Mouse (Mus musculus): ENCODE data around the gene Gnai2. TPM values are rescaled to one million over a fixed set of nuclear protein-coding genes. Genes with fewer than 3 reads are reported as not detected.

The Gnai2 gene
- polyA plus RNA-seq, 1 experiment from 2014 or later = 423 TPM

- Histone ChIP-seq H3K27me3 (replicated peaks; ENCODE audit: control insufficient read depth, insufficient read depth, low read length) (0 out of 2 replicates have a peak, but pooled peaks cover 2% of the 10 kb centered on the region), H3K4me3 (ENCODE audit: low read depth, low read length) (no peak overlapping the region), H3K4me2 (ENCODE audit: low read length) (no peak overlapping the region), H3K4me1 (ENCODE audit: control insufficient read depth, insufficient read depth, low read length) (peaks cover 20% of the 10 kb centered on the region), H3K9me3 (replicated peaks; ENCODE audit: control insufficient read depth, low read length) (no peaks in the 10 kb centered on the region), H3K36me3 (ENCODE audit: control insufficient read depth, insufficient read depth, low read length) (no peaks in the 10 kb centered on the region), H3K9ac (ENCODE audit: low read length) (no peak overlapping the region), H3K27ac (ENCODE audit: low read depth, low read length) (no peak overlapping the region)
- WGBS = 43% methylated on average over 8 of the region's 8 CpGs
- DNase-seq (ENCODE audit: low spot score) = no peak
- no peak for ATAC-seq
Observed at GRCm38 (mm10) chr9:107640257-107640772, 5.1 kb upstream of the Gnai2 start.

GRCm38 (mm10) chr9:107637070-107637469 lies 1.9 kb upstream of the Gnai2 start:
- H3K27ac ChIP-seq (ENCODE audit: low read depth, low read length) = peak overlapping the region; percentile 68
- ATAC-seq (peak; percentile 32), DNase-seq (ENCODE audit: low spot score) (peak; percentile 84)
- peak overlapping the region; percentile 26; the same call in 1 of the 2 replicates for H3K4me2 ChIP-seq (ENCODE audit: low read length)
- peaks cover 23% of the 10 kb centered on the region for H3K4me1 ChIP-seq (ENCODE audit: control insufficient read depth, insufficient read depth, low read length)
- no peak overlapping the region for H3K4me3 ChIP-seq (ENCODE audit: low read depth, low read length)
- H3K27me3 ChIP-seq (replicated peaks; ENCODE audit: control insufficient read depth, insufficient read depth, low read length) = no peaks in the 10 kb centered on the region
- H3K9ac ChIP-seq (ENCODE audit: low read length) = no peak overlapping the region
- under 1% methylated on average over 7 of the region's 7 CpGs for WGBS
- H3K36me3 ChIP-seq (ENCODE audit: control insufficient read depth, insufficient read depth, low read length) = no peaks in the 10 kb centered on the region
- H3K9me3 ChIP-seq (replicated peaks; ENCODE audit: control insufficient read depth, low read length) = no peaks in the 10 kb centered on the region

DNA sequence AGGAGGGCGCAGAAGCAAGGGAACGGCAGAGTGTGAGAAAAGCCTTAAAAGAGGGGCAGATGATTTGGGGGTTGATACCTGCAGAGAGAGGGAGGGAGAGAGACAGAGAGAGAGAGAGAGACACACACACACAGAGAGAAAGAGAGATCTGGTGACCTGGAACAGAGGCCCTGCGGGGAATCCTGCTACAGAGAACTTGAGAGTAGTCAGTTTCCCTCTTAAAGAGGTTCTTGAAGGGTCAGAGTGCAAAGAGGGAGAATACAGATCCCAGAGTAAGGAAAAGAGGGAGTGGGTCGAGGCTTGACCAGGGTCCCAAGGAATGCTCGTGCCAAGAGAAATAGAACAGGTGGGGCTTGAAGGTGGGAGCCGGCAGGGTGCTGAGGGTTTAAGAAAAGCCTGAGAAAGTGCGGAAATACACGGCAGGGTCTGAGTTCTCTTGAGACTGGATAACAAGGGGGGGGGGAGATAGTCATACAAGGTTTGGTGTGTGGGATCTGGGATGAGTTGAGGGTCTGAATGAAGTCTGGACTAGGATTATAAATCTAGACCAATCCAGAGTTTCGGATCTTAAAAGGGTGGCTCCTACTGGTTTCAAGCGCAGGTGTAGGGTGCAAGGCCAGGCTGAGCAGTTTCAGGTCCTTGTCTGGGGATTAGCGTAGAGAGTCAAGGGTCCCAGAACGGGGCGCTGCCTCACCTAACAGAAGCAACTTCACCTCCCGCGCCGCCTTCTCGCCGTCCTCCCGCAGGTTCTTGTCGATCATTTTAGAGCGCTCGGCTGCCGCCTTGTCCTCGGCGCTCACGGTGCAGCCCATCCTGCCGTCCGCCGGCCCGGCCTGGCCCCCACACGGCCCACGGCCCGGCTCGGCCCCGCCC lies 525 bp downstream of the Gnai2 start:
- H3K27ac ChIP-seq (ENCODE audit: low read depth, low read length) = peak overlapping the region; percentile 96
- no peaks in the 10 kb centered on the region for H3K27me3 ChIP-seq (replicated peaks; ENCODE audit: control insufficient read depth, insufficient read depth, low read length)
- WGBS = 0% methylated on average over 35 of the region's 35 CpGs
- 0 out of 2 replicates have a peak, but pooled peaks cover under 1% of the 10 kb centered on the region for H3K36me3 ChIP-seq (ENCODE audit: control insufficient read depth, insufficient read depth, low read length)
- ATAC-seq (no peak), DNase-seq (ENCODE audit: low spot score) (no peak)
- peak overlapping the region; percentile 79 for H3K4me3 ChIP-seq (ENCODE audit: low read depth, low read length)
- H3K9me3 ChIP-seq (replicated peaks; ENCODE audit: control insufficient read depth, low read length) = no peaks in the 10 kb centered on the region
- H3K4me2 ChIP-seq (ENCODE audit: low read length) = peak overlapping the region; percentile 92
- peak overlapping the region; percentile 78 for H3K9ac ChIP-seq (ENCODE audit: low read length)
- H3K4me1 ChIP-seq (ENCODE audit: control insufficient read depth, insufficient read depth, low read length) = peaks cover 48% of the 10 kb centered on the region

DNA sequence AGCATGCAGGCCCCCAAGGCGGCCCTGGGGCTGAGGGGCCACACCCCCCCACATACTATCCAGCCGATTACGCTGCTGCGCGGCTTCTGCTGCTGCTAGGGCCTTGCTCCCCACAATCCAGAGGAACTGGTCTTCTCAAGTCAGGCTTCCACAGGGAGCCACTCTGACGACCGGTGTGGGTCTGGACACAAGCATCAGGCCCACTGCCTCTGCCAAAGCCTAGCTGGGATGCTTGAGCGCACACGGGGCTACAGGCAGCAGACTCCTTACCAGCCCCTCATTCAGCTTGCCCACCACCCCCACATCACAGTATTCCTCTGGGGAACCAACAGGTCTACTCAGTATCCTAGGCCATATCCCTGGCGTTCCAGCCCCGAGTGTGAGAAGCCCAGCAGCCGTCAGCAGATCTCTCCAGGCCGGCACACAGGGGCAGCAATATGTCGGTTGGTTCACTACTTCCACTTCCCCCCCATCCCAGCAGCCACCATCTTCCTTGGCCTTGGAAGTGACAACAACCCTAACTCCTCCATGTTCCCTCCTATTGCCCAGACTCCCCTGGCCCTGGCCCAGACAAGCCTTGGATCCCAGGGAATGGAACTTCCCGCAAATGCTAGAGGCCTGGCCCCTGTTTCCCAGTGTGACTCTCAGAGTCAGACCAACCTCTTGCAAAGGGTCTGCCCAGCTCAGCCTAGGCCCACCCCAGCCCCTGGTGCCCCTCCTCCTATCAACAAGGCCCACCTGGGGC lies 1.3 kb downstream of the Gnai2 start:
- WGBS = 1% methylated on average over 15 of the region's 15 CpGs
- Histone ChIP-seq H3K27me3 (replicated peaks; ENCODE audit: control insufficient read depth, insufficient read depth, low read length) (no peaks in the 10 kb centered on the region), H3K4me1 (ENCODE audit: control insufficient read depth, insufficient read depth, low read length) (peaks cover 56% of the 10 kb centered on the region), H3K9me3 (replicated peaks; ENCODE audit: control insufficient read depth, low read length) (no peaks in the 10 kb centered on the region), H3K9ac (ENCODE audit: low read length) (peak overlapping the region; percentile 78), H3K27ac (ENCODE audit: low read depth, low read length) (peak overlapping the region; percentile 96), H3K4me2 (ENCODE audit: low read length) (peak overlapping the region; percentile 92), H3K4me3 (ENCODE audit: low read depth, low read length) (peak overlapping the region; percentile 79), H3K36me3 (ENCODE audit: control insufficient read depth, insufficient read depth, low read length) (0 out of 2 replicates have a peak, but pooled peaks cover 7% of the 10 kb centered on the region)
- ATAC-seq = no peak
- DNase-seq (ENCODE audit: low spot score) = no peak

DNA sequence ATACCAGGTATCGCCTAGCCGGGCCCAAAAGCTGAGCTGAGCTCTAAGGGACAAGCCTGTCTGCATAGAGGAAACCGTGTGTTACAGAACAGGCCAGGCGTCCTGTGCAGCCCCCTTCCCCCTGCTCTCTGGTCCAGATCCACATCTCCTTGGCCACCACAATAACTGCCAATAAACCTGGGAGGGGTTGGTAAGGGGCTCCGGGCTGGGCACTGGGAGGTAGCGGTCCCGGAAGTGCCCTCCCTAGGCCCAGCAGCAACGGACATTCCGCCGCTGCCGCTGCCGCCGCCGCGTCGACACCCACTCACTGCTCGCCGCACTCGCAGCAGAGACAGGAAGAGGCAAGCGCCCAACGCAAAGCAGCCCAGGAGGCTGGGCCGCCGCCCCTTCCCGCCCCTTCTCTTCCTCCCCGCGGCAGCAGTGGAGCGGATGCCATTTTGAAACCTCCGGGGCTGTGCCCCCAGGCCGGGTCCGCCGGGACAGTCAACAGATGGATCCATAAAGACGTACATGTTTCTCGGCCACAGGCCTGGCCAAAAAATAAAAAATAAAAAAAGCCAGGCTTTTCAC lies 2.0 kb downstream of the Gnai2 start:
- DNase-seq (ENCODE audit: low spot score) (peak; percentile 80), ATAC-seq (peak; percentile 25)
- 2% methylated on average over 33 of the region's 33 CpGs for WGBS
- H3K4me3 ChIP-seq (ENCODE audit: low read depth, low read length) = peak overlapping the region; percentile 79
- H3K4me1 ChIP-seq (ENCODE audit: control insufficient read depth, insufficient read depth, low read length) = peaks cover 62% of the 10 kb centered on the region
- no peaks in the 10 kb centered on the region for H3K9me3 ChIP-seq (replicated peaks; ENCODE audit: control insufficient read depth, low read length)
- H3K27ac ChIP-seq (ENCODE audit: low read depth, low read length) = peak overlapping the region; percentile 96
- peak overlapping the region; percentile 78 for H3K9ac ChIP-seq (ENCODE audit: low read length)
- no peaks in the 10 kb centered on the region for H3K27me3 ChIP-seq (replicated peaks; ENCODE audit: control insufficient read depth, insufficient read depth, low read length)
- H3K4me2 ChIP-seq (ENCODE audit: low read length) = peak overlapping the region; percentile 92
- 0 out of 2 replicates have a peak, but pooled peaks cover 9% of the 10 kb centered on the region for H3K36me3 ChIP-seq (ENCODE audit: control insufficient read depth, insufficient read depth, low read length)

GRCm38 (mm10) chr9:107632478-107632877 lies 2.7 kb downstream of the Gnai2 start:
- Histone ChIP-seq H3K4me2 (ENCODE audit: low read length) (peak overlapping the region; percentile 92), H3K27ac (ENCODE audit: low read depth, low read length) (peak overlapping the region; percentile 96), H3K27me3 (replicated peaks; ENCODE audit: control insufficient read depth, insufficient read depth, low read length) (no peaks in the 10 kb centered on the region), H3K4me1 (ENCODE audit: control insufficient read depth, insufficient read depth, low read length) (peaks cover 66% of the 10 kb centered on the region), H3K9ac (ENCODE audit: low read length) (peak overlapping the region; percentile 78), H3K9me3 (replicated peaks; ENCODE audit: control insufficient read depth, low read length) (no peaks in the 10 kb centered on the region), H3K36me3 (ENCODE audit: control insufficient read depth, insufficient read depth, low read length) (0 out of 2 replicates have a peak, but pooled peaks cover 9% of the 10 kb centered on the region), H3K4me3 (ENCODE audit: low read depth, low read length) (peak overlapping the region; percentile 79)
- ATAC-seq (no peak), DNase-seq (ENCODE audit: low spot score) (no peak)
- WGBS = 9% methylated on average over 6 of the region's 6 CpGs

DNA sequence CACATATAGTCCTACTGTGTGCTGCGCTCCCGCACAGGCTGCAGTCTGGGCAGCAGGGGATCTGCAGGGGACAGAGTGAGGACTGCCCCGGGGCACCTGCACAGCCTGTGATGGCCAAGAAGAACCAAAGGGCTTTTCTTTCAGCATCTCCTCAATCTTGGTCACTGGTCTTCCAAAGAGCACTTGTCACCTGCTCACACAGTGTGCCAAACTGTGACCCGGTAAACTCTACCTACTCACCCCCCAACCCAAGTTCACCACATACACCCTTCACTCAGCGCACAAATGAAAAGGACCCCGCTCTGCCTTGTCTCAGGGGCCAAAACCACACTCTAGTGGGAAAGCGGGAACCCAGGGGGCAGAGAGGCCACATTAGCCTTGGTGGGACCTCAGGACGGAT lies 3.3 kb downstream of the Gnai2 start:
- peaks cover 66% of the 10 kb centered on the region for H3K4me1 ChIP-seq (ENCODE audit: control insufficient read depth, insufficient read depth, low read length)
- no peaks in the 10 kb centered on the region for H3K9me3 ChIP-seq (replicated peaks; ENCODE audit: control insufficient read depth, low read length)
- no peaks in the 10 kb centered on the region for H3K27me3 ChIP-seq (replicated peaks; ENCODE audit: control insufficient read depth, insufficient read depth, low read length)
- H3K36me3 ChIP-seq (ENCODE audit: control insufficient read depth, insufficient read depth, low read length) = 0 out of 2 replicates have a peak, but pooled peaks cover 9% of the 10 kb centered on the region
- ATAC-seq (no peak), DNase-seq (ENCODE audit: low spot score) (no peak)
- H3K27ac ChIP-seq (ENCODE audit: low read depth, low read length) = peak overlapping the region; percentile 96
- peak overlapping the region; percentile 92 for H3K4me2 ChIP-seq (ENCODE audit: low read length)
- H3K9ac ChIP-seq (ENCODE audit: low read length) = peak overlapping the region; percentile 78
- 51% methylated on average over 8 of the region's 8 CpGs for WGBS
- peak overlapping the region; percentile 79; the same call in 1 of the 2 replicates for H3K4me3 ChIP-seq (ENCODE audit: low read depth, low read length)

DNA sequence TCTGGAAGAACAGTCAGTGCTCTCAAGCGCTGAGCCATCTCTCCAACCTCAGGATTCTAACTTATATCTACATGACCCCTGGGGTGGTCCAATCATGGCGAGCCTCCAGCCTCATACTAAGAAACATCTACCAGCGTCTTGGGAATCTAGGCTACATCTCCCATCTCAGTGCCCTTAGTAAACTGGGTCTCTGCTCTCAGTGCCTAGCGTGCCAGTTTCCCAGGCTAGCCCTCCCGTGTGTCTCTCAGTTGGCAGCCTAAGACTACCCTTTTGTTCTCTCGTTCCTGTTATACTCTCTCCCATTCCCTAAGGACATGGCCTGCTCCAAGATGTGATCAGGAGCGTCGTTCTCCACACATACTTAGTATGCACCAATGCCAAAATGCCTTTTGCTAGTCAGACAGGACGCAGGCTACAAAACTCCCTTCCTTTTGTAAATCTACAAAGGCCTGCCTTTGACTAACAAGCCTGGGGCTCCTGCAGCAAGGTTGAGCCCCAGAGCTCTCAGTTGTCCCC lies 3.8 kb downstream of the Gnai2 start:
- Histone ChIP-seq H3K4me1 (ENCODE audit: control insufficient read depth, insufficient read depth, low read length) (peaks cover 67% of the 10 kb centered on the region), H3K9ac (ENCODE audit: low read length) (peak overlapping the region; percentile 78; the same call in 1 of the 2 replicates), H3K9me3 (replicated peaks; ENCODE audit: control insufficient read depth, low read length) (no peaks in the 10 kb centered on the region), H3K4me3 (ENCODE audit: low read depth, low read length) (no peak overlapping the region; the same call in 1 of the 2 replicates), H3K27me3 (replicated peaks; ENCODE audit: control insufficient read depth, insufficient read depth, low read length) (no peaks in the 10 kb centered on the region), H3K36me3 (ENCODE audit: control insufficient read depth, insufficient read depth, low read length) (0 out of 2 replicates have a peak, but pooled peaks cover 9% of the 10 kb centered on the region), H3K27ac (ENCODE audit: low read depth, low read length) (peak overlapping the region; percentile 96), H3K4me2 (ENCODE audit: low read length) (peak overlapping the region; percentile 92)
- ATAC-seq (no peak), DNase-seq (ENCODE audit: low spot score) (no peak)
- 18% methylated on average over 9 of the region's 9 CpGs for WGBS
